Mouse (Mus musculus) CH12.LX (cell line): ENCODE results near the gene Tgm2.

Source experiments
- CTCF ChIP-seq, 2 experiments: IDR thresholded peaks in 1 of 2; conservative IDR thresholded peaks in 1 of 2; 2 replicates each; pipeline ENCODE4 v1.5.1; 2011 to 2012; ENCODE audit warnings: low read depth in 2 of 2, low read length in 2 of 2, improper control_type of control experiment in 1 of 2, inconsistent platforms in 1 of 2, mild to moderate bottlenecking in 1 of 2, moderate library complexity in 1 of 2
- E2F4 ChIP-seq: IDR thresholded peaks from 2 replicates; pipeline ENCODE4 v1.6.1; 2011; ENCODE audit warnings: low read depth, low read length, improper control_type of control experiment; ENCODE audit not compliant: insufficient replicate concordance
- EP300 ChIP-seq: IDR thresholded peaks from 2 replicates; pipeline ENCODE4 v1.6.1; 2011; ENCODE audit warnings: low read length, improper control_type of control experiment
- JUN ChIP-seq: IDR thresholded peaks from 2 replicates; pipeline ENCODE4 v1.6.1; 2011; ENCODE audit warnings: low read depth, mild to moderate bottlenecking, low read length, improper control_type of control experiment, moderate library complexity; ENCODE audit not compliant: insufficient read depth
- JUND ChIP-seq: conservative IDR thresholded peaks from 2 replicates; pipeline ENCODE4 v1.6.1; 2011; ENCODE audit warnings: low read depth, low read length, improper control_type of control experiment
- MAFK ChIP-seq: IDR thresholded peaks from 2 replicates; pipeline ENCODE4 v1.6.1; 2011; ENCODE audit warnings: low read length, improper control_type of control experiment; ENCODE audit not compliant: insufficient replicate concordance
- MAX ChIP-seq: IDR thresholded peaks from 2 replicates; pipeline ENCODE4 v1.6.1; 2011; ENCODE audit warnings: low read length, improper control_type of control experiment
- NRF1 ChIP-seq: IDR thresholded peaks from 2 replicates; pipeline ENCODE4 v1.6.1; 2014; ENCODE audit warnings: low read depth, mild to moderate bottlenecking, inconsistent platforms, low read length, improper control_type of control experiment, moderate library complexity
- POLR2A ChIP-seq: IDR thresholded peaks from 2 replicates; pipeline ENCODE4 v1.6.1; 2011; ENCODE audit warnings: low read depth, mild to moderate bottlenecking, improper control_type of control experiment, low read length
- RCOR1 ChIP-seq: conservative IDR thresholded peaks from 2 replicates; pipeline ENCODE4 v1.6.1; 2012; ENCODE audit warnings: low read depth, mild to moderate bottlenecking, inconsistent platforms, low read length, improper control_type of control experiment
- TBP ChIP-seq: conservative IDR thresholded peaks from 2 replicates; pipeline ENCODE4 v1.6.1; 2011; ENCODE audit warnings: low read depth, low read length, improper control_type of control experiment
- USF1 ChIP-seq: IDR thresholded peaks from 2 replicates; pipeline ENCODE4 v1.6.1; 2014; ENCODE audit warnings: low read depth, mild to moderate bottlenecking, inconsistent platforms, low read length, improper control_type of control experiment
- ZMIZ1 ChIP-seq: IDR thresholded peaks from 2 replicates; pipeline ENCODE4 v1.6.1; 2012; ENCODE audit warnings: low read depth, mild to moderate bottlenecking, inconsistent platforms, low read length, improper control_type of control experiment
- ZNF384 ChIP-seq: IDR thresholded peaks from 2 replicates; pipeline ENCODE4 v1.6.1; 2012; ENCODE audit warnings: low read depth, low read length, improper control_type of control experiment, inconsistent platforms

DNA sequence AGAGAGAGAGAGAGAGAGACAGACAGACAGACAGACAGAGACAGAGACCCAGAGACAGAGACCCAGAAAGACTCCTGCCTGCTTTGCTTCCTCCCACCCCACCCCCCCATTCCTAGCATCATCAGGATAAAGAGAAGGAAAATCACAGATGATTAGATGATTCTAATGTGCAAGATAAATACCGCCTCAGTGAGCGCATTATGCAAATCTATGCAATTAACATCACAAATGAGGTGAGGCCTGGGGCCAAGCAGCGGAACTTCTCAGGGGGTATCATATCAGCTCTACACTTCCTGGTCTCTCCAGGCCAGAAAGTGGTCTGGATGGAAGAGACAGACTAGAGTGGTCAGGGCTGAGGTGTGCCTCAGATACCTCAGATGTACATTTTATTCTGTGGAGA lies 31.3 kb upstream of the Tgm2 start:
- TF ChIP-seq EP300 = no peak
- no peak for TF ChIP-seq JUN
- TF ChIP-seq CTCF (conservative IDR thresholded peaks at IDR 0.05 in 1 of 2, IDR thresholded peaks at IDR 0.05 in 1 of 2; ENCODE audit: low read depth in 2 of 2, low read length in 2 of 2) = no peak
- TF ChIP-seq RCOR1 = no peak
- TF ChIP-seq NRF1 = no peak
- TF ChIP-seq MAFK = no peak
- no peak for TF ChIP-seq POLR2A
- no peak for TF ChIP-seq MAX
- no peak for TF ChIP-seq ZNF384
- no peak for TF ChIP-seq TBP
- TF ChIP-seq ZMIZ1 = no peak
- no peak for TF ChIP-seq E2F4
- TF ChIP-seq USF1 = no peak
- TF ChIP-seq JUND = no peak
